Mouse (Mus musculus): Measurements from ENCODE around the gene Gpr137. TPM values are rescaled to one million over a fixed set of nuclear protein-coding genes. Genes with fewer than 3 reads are reported as not detected.

Gene Gpr137
- total RNA-seq, 2 experiments from 2014 or later, result 8.9 to 9.9 TPM

DNA sequence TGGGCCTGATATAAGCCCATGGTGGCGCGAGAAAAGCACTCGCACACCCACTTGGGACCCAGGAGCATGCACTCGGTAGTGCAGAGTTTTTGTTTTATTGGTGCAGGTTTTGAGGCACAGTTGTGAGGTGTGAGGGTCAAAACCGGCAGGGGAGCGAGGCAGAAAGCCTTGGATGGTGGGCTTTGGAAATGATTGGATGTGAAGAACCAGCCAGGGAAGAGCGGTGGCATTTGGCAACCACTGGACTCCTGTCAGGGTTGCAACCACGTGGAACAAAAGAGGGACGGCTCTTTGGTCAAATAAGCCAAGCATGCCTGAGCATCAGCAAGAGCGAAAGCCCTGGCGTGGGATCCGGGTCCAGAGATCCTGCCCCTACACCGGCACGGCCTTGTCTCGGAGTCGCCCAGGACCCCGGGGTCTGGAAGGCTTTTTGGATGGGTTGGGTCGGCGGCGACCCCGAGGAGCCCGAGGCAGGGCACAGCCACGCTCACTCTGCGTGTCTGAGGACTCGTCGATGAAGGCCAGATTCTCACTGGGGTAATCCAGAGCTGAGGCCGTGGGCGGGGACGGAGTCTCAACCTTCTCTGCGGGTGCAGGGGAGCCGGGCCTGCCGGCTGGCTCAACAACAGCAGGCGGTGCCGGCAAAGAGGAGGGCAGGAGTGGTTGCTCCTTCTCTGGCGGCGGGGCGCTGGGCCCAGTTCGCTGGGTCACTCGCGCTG lies 16.5 kb downstream of the Gpr137 start:
- DNase-seq, result no peak
- intact Hi-C loops (cut with DNase I; ENCODE audit: low total_unique reads), result no loop called here

DNA sequence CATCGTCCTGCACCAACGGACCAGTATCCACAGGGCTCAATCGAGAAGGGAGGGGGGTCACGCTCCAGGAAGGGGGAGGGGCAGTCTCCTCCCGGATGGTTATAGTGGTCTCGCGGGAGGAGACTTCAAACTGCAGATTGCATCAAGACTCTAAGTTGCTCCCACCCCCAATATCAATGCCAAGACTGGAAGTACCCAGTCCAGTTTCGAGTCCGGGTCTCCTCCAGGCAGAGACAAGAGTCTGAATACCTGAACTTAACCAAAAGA lies 17.0 kb downstream of the Gpr137 start, which contains the start of gene Catsperz:
Gene Catsperz, minus strand, starts transcription at position 74 of the 267 bp plus-strand sequence.
- intact Hi-C loops (cut with DNase I; ENCODE audit: low total_unique reads), result no loop called here
- DNase-seq, result no peak

DNA sequence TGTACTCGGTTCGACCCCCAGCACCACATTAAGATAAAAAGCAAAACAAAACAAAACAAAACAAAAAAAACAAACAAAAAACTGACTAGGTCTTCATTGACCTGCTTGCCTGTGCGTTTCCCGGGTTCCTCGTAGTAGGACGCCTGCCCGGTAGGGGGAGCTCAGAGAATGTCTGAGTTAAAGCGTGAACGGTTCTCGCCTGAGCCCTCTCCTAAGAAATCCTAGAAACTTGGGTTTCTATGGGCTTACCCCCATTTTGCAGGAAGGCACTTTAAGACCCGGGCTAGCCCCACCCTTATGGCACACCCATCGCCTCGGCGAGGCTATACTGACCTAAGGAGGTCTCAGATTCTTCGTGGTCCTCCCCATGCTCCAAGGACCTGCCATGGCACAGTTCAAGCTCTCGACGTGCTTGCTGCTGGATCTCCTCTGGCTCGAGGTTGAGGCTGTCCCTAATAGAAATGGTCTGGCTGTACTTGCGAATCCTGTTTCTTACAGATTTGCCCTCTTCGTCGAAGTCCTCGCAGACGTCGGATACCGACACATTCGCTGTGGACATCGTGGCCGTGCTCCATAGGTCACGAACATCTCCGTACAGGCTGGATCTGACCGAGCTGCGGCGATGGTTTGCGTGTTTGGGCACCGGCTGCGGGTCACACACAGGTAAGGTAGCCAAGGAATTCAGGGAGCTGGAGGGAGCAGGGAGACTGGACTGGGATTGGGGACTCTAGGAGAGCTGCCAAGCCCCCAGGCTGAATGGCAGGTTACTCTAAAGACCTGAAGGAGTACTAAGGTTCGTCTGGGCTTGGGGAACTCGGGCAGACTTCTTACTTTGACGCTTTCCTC lies 17.6 kb downstream of the Gpr137 start:
- intact Hi-C loops (cut with DNase I; ENCODE audit: low total_unique reads), result no loop called here
- DNase-seq, result peak; percentile 83

DNA sequence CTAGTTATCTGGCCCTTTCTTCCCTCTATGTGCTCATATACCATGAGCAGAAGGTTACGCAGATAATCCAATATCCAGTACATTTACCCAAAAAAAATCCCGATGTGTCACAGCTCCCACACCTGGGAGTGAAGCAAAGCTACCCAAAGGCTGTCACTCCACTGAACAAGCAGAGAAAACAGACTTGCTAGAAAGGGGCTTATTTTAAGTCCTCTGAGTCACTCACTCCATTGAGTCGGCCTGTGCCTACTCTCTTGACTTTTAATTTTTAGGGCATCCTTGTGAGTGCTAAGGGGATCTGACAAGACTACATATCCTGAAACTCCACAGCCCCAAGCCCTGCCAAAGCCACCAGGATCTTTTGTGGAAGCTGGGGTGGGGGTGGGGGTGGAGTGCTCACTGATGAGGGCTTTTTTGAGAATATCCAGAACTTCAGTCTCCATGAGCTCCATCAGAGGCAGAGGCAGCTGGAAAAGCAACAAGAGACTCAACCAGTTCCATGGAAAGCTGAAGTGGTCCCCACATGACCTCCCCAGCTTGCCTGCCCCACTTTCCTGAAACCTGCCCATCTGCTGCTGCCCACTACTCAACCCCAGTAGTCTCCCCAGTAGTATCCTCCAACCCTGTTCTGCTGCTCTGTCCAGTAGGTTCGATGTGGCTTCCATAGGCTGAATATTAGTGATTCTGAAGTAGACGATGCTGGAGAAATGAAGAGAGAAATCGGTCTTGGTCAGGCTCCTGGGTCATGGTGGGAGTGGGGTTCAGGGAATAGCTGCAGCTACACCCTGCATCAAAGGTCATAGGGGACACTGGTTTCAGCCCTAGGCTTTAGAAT lies 19.2 kb downstream of the Gpr137 start:
- intact Hi-C loops (cut with DNase I; ENCODE audit: low total_unique reads), result no loop called here
- no peak for DNase-seq

DNA sequence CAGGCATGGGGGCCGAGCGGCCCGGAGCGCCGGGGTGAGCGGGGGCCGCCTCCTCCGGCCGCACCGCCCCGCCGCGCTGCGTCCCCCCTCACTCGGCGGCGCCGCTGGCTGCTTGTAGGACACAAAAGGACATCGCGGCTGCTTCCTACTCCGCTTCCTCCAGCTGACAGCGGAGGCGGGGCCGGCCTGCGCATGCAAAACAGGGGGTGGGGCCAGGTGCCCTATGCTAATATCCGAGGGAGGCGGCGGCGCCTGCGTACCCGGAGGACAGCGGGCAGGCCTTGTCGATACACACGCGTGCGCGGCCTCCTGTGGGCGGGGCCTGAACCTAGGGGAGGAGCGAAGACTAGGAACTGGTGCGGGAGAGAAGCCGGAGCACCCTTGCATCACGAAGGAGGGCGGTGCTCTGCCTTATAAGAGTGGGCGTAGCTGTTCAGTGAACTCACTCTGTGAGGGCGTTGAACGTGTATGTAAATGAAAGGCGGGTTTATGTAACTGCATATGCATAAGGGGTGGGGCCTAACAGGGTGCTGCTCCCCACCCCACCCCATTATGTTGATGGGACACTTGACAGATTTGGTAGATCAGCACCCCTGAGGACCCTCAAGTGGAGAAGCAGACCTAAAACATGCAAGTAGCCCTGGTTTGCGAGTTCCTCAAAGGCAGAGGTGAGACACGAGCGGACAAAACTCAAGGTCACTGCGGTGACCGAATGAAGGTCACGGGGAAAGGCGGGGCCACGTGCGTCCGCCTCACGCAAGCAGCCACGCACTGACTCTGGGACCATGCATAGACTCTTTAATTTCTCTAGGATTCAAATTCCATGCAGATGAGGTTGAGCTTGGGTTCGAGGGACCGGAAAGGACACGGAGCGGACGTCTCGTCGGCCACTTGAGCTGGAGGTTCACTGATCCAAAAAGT lies 20.4 kb downstream of the Gpr137 start, which contains the start of gene Esrra:
Gene Esrra, minus strand, starts transcription at position 167 of the 921 bp plus-strand sequence.
- peak; percentile 100 for DNase-seq
- intact Hi-C loops (cut with DNase I; ENCODE audit: low total_unique reads), result no loop called here

DNA sequence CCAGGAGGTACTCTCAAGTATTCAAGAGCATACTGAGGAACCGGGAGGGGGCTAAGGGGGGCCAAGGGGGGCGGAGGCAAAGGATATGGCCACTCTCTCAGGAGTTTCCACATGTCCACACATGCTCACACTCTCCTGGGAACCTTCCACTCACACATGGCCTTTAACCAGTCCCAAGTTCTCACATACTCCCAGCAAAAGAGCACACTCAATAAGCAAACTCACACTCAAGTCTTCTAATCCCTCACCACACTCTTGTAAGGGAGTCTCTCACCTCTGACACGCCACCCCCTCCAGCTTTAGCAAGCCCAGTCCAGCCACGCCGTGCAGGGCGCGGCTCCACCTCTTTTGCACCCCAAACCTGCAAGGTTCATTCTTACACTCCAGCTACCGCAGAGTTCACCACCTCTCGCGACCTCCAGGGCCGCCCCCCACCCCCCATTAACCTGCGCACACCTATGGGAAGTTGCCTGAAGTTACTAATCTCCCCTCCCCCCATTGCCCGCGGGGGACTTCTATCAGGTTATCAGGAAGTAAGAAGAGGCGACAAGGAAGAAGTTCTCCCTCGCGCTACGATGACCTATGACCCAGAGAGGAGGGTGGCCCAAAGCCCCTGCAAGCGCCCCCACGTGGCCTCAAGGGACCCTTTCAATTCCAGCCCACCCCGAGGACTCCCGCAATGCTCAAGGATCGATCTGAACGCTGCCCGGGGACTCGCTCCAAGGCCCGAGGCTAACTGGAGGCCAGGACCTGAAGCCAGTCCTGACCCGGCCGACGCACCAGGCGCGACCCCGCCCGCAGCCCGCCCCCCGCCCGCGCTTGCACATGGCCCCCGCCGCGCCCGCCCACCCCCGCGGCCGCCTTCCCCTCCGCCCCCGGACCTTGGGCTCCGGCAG lies 21.3 kb downstream of the Gpr137 start:
- peak; percentile 57 for DNase-seq
- intact Hi-C loops (cut with DNase I; ENCODE audit: low total_unique reads), result no loop called here

DNA sequence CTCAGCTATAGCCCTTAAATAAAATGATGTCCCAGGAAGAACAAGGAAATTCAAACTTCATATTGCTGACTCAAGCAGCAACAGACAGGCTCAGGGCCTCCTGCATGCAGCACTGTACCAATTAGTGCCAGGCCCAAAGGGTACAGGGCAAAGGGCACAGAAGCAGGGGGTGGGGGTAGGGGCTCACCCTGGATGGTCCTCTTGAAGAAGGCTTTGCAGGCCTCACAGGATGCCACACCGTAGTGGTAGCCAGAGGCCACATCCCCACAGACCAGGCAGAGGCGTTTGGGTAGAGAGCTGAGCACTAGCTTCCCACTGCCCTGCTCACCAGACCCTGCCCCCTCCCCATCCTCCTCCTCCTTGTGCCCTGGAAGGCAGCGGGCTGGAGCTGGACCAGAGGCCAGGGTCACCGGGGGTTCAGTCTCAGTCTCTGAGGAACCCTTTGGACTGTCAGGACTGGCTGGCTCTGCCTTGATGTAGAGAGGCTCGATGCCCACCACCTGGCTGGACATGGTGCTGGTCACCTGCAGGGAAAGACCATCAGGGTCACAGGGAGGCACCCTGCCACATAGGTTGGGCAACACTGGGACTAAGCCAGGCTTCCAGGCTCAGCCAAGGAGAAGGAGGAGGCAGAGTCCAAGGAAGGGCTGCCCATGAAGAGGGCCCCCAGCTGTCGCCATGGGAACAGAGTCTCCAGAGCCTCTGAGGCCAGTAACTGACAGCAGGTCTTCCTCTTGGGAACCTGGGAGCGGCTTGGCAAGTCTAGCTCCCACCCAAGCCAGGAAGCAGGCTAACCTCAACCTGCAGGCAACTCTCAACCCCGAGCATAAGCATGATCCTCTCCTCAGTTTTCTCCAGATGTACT lies 22.2 kb downstream of the Gpr137 start:
- intact Hi-C loops (cut with DNase I; ENCODE audit: low total_unique reads), result no loop called here
- peak; percentile 47 for DNase-seq

DNA sequence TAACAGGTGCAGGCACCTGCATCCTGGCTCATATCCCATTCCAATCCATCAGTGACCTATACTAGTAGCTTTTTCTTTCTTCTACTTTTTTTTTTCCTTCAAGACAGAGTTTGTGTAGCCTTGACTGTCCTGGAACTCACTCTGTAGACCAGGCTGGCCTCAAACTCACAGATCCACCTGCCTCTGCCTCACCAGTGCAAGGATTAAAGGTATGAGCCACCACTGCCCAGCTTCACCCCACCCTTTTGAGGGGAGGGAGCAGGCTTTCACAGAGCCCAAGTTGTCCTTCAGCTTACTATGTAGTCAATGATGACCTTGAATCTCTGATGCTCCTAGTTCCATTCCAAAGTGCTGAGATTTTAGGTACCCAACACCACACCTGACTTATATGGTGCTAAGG lies 22.8 kb downstream of the Gpr137 start:
- no peak for DNase-seq
- intact Hi-C loops (cut with DNase I; ENCODE audit: low total_unique reads), result no loop called here

DNA sequence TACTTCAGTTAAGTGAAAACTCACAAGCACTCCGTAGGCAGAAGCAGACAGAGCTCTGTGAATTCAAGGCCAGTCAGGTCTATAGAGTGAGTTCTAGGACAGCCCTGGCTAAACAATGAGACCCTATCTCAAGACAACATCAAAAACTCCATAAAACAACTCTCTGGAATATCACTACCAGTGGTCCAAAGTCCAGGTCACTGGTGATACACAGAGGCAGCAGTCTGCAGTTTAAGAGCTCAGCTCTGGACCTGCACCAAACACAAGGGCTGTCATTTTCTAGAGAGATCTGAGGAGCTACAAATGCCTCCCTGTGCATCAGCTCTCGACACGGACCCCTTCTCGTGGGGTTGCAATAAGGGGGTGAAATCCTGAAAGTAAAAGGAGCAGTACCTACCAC lies 24.0 kb downstream of the Gpr137 start:
- no peak for DNase-seq
- intact Hi-C loops (cut with DNase I; ENCODE audit: low total_unique reads), result no loop called here

DNA sequence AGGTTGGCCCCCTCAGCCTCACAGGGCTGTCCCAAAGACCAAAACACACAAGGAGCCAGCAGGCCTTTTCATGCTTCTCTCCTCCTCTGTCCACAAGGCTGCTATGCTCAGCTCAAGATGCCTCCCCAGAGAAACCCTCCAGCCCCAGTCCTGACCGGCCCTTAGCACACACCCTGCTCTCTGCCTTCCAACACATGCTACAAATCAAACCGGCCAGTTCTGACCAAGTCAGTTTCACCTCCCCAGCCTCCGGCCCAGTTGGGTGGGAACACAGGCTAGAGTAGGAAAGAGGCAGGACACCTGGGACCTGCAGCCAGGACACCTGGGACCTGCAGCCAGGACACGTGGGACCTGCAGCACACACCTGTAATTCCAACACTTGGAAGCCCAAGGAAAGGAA lies 25.8 kb downstream of the Gpr137 start:
- no peak for DNase-seq
- intact Hi-C loops (cut with DNase I; ENCODE audit: low total_unique reads), result no loop called here

DNA sequence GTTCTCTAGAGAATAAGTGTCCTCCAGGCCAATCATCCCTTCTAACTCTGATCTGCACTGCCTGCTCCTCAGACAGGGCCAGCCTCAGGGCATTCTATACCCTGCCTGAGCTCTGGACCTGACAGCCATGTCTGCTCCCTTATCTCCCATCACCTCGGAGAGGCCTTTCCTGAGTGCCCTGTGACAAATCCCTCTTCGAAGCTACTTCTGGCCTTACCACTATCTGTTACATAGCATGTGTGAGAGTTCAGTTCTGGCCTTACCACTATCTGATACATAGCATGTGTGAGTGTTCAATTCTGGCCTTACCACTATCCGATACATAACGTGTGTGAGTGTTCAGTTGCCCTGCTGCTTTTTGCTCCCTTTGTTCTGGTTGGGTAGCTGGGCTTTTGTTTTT lies 27.0 kb downstream of the Gpr137 start:
- intact Hi-C loops (cut with DNase I; ENCODE audit: low total_unique reads), result no loop called here
- DNase-seq, result no peak

DNA sequence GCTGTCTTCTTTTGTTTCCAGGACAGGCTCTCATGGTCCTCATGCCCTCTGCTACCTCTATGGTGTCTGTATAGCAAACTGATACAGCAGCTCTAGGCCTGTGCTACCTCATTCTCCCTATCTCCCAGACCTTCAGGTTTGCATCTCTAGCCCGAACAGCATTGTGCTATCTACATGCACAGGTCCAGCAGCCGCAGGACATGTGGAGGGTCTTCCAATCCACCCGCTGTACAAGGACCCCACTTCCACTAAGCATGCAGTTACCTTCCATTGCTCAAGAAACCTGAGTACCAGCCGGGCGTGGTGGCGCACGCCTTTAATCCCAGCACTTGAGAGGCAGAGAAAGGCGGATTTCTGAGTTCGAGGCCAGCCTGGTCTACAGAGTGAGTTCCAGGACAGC lies 27.7 kb downstream of the Gpr137 start:
- no peak for DNase-seq
- intact Hi-C loops (cut with DNase I; ENCODE audit: low total_unique reads), result no loop called here

DNA sequence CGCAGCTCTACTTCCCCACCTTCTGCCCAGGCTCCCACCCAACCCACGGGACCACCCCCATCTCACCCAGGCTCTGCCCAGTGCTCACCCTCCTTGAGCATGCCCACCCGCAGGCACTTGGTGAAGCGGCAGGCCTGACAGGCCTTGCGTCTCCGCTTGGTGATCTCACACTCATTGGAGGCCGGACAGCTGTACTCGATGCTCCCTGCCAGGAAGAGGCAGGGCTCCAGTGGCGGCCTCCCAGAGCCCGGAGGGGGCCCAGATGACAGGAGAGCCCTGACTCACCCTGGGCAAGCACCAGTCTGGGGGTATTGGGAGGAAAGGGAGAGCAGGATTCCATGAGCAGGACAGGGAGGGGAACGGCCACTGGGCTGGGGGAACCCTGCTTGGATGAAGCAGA lies 28.3 kb downstream of the Gpr137 start:
- DNase-seq, result peak; percentile 68
- intact Hi-C loops (cut with DNase I; ENCODE audit: low total_unique reads), result no loop called here

DNA sequence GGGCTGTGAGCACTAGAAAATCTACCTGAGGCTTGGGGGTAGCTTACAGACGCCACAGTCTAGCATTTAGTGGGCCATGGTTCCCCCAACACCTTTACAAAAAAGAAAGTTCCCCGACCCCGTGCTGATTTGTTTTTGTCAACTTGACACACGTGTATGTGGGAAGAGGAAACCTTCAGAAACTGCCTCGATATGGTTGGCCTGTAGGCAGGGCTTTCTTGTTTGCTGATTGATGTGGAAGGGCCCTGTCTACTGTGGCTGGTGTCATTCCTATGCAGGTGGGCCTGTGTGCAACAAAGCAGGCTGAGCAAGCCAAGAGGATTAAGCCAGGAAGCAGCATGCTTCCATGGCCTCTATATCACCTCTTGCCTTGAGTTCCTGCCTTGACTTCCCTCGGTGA lies 29.2 kb downstream of the Gpr137 start:
- intact Hi-C loops (cut with DNase I; ENCODE audit: low total_unique reads), result no loop called here
- DNase-seq, result no peak

DNA sequence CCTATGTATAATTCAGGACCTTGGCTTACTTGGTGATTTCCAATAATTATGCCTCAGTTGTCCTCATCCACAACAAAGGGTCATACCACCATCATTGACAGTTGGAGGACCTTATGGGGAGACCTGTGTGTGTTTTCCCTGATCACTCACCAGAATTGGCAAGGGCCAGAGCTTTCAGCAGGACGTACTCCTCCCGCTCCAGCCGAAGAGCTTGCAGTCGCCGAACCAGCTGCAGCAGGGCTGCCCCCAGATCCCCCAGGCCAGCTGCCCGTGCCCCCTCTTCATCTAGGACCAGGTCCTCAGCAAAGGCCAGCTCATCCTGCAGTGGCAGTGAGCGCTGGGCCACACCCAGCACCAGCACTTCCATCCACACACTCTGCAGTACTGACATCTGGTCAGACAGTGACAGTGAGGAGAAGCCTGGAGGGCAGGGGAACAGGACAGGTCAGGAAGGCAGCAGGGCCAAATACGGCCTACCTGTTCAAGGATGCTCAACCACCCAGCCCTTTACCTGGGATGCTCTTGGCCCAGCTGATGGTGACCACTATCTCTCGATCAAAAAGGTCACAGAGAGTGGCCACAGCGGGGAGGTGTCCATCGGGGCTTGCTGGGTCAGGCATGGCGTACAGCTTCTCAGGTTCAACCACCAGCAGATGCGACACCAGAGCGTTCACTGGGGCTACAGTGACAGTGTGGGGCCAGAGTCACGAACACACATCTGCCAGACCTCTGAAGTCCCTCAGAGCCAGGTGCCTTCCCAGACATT lies 29.9 kb downstream of the Gpr137 start:
- intact Hi-C loops (cut with DNase I; ENCODE audit: low total_unique reads), result no loop called here
- no peak for DNase-seq

Measured in gastrocnemius, postnatal 14 days (tissue).